In genomic region chr9:41121701-41122354, GRCm38 (mm10) we compare ENCODE assay signal across 19 mouse cellular contexts. TPM values are rescaled to one million over a fixed set of nuclear protein-coding genes. Genes with fewer than 3 reads are reported as not detected.
DNase-seq lines count a peak whose midpoint lies in the region; ATAC-seq and TF ChIP-seq lines count a peak whose summit lies in the region.
"Had no signal": no experiment of that assay in that cellular context is flagged by ENCODE, and none has a peak within 500 bp of the region (broad histone marks: within the 10 kb centered on the region; RNA-seq: fewer than 3 reads in every experiment).

No protein-coding gene starts in this region.

- peak overlapping the region; percentile 58; the same call in 1 of the 2 replicates for H3K27ac ChIP-seq in cerebellum, adult 2 months (ENCODE audit: insufficient read depth, low read length)
- H3K27ac ChIP-seq in gastrocnemius, adult 2 months: peak overlapping the region; percentile 68
- H3K27ac ChIP-seq in left cerebral cortex, adult 2 months: peak overlapping the region; percentile 37
- peak overlapping the region; percentile 12 for H3K27ac ChIP-seq in limb, embryonic 15.5 days
- H3K27ac ChIP-seq: hindbrain, embryonic 14.5 days; neural tube, embryonic 15.5 days had no signal

- no peaks in the 10 kb centered on the region for H3K36me3 ChIP-seq in limb, embryonic 15.5 days
- H3K36me3 ChIP-seq: neural tube, embryonic 15.5 days had no signal

- no peak for TF ChIP-seq CTCF in cerebellum, adult 2 months (IDR thresholded peaks at IDR 0.05; ENCODE audit: borderline replicate concordance, insufficient read depth, low read depth, low read length)
- TF ChIP-seq CTCF in gastrocnemius, adult 2 months (IDR thresholded peaks at IDR 0.05): no peak
- no peak for TF ChIP-seq CTCF in left cerebral cortex, adult 2 months (IDR thresholded peaks at IDR 0.05)

- WGBS in cerebellum, adult 2 months: 26% methylated on average over 6 of the region's 6 CpGs
- WGBS in limb, embryonic 15.5 days: 61% methylated on average over 6 of the region's 6 CpGs

- H3K9ac ChIP-seq in limb, embryonic 15.5 days: no peak overlapping the region
- H3K9ac ChIP-seq: hindbrain, embryonic 14.5 days; neural tube, embryonic 15.5 days had no signal

- H3K27me3 ChIP-seq in cerebellum, adult 2 months (ENCODE audit: control insufficient read depth, insufficient read depth, low read length): no peaks in the 10 kb centered on the region
- H3K27me3 ChIP-seq in limb, embryonic 15.5 days: no peaks in the 10 kb centered on the region
- H3K27me3 ChIP-seq: neural tube, embryonic 15.5 days; Patski had no signal

- peaks cover 49% of the 10 kb centered on the region for H3K4me1 ChIP-seq in cerebellum, adult 2 months (ENCODE audit: control insufficient read depth, insufficient read depth, low read length)
- peaks cover 24% of the 10 kb centered on the region for H3K4me1 ChIP-seq in limb, embryonic 15.5 days

- no peak for ATAC-seq in limb, embryonic 15.5 days (ENCODE audit: insufficient number of reproducible peaks, low FRiP score, low TSS enrichment, low read depth)
- ATAC-seq in erythroid progenitor cell, adult 5-6 weeks (replicated peaks; ENCODE audit: low FRiP score, poor library complexity, severe bottlenecking): no peak
- ATAC-seq: activated CD4-positive, CD25-positive, alpha-beta regulatory T cell, adult 4 months; forebrain, embryonic 16.5 days; midbrain, embryonic 16.5 days; Patski had no signal

- TF ChIP-seq POLR2A in cerebellum, adult 2 months (IDR thresholded peaks at IDR 0.05; ENCODE audit: borderline replicate concordance, insufficient read depth, low read length): no peak

- no peaks in the 10 kb centered on the region for H3K9me3 ChIP-seq in limb, embryonic 15.5 days
- H3K9me3 ChIP-seq: neural tube, embryonic 15.5 days had no signal

- H3K4me2 ChIP-seq in limb, embryonic 15.5 days: no peak overlapping the region
- H3K4me2 ChIP-seq: hindbrain, embryonic 14.5 days; liver, embryonic 11.5 days; neural tube, embryonic 15.5 days had no signal

- H3K4me3 ChIP-seq in cerebellum, adult 2 months (replicated peaks; ENCODE audit: insufficient read depth, low read depth, low read length): no peak overlapping the region
- no peak overlapping the region for H3K4me3 ChIP-seq in gastrocnemius, adult 2 months
- H3K4me3 ChIP-seq in left cerebral cortex, adult 2 months: no peak overlapping the region
- no peak overlapping the region for H3K4me3 ChIP-seq in limb, embryonic 15.5 days
- H3K4me3 ChIP-seq: neural tube, embryonic 15.5 days had no signal

- intact Hi-C loops in gastrocnemius, adult 2 months (cut with DNase I): no loop called here
- intact Hi-C loops in left cerebral cortex, adult 2 months (cut with DNase I): no loop called here

- peak in 1 of 2 experiments; percentile 61 for DNase-seq in cerebellum, adult 2 months
- no peak for DNase-seq in cerebellum, postnatal 4 days (ENCODE audit: low spot score in 2 of 2)
- DNase-seq in gastrocnemius, adult 2 months: no peak
- no peak for DNase-seq in gastrocnemius, postnatal 4 days (ENCODE audit: low spot score in 2 of 2)
- no peak for DNase-seq in left cerebral cortex, adult 2 months (ENCODE audit: extremely low spot score in 1 of 2, low spot score in 2 of 2)
- DNase-seq in left cerebral cortex, adult 8-10 months (ENCODE audit: low spot score in 2 of 2): no peak
- DNase-seq: layer of hippocampus, adult 9-11 months; lung, adult 2 months; spleen, adult 18-20 months; thymus, postnatal 36 days had no signal

RNA-seq across cellular contexts. Expression of gene Ubash3b, which starts 39.7 kb away (rescaled TPM):
- polyA plus RNA-seq in cerebellum, adult 2 months (2012; rRNA removed): 39.3 and 48.8 TPM in 2 replicates
- under 1 TPM; 0.33 to 0.45 TPM for total RNA-seq in gastrocnemius, adult 2 months (2021)
- total RNA-seq in gastrocnemius, postnatal 4 days (2021): 1 to 10 TPM; 5.3 to 5.6 TPM
- total RNA-seq in left cerebral cortex, adult 2 months (2021): 10 to 100 TPM; 23.5 to 26.7 TPM
- total RNA-seq in left cerebral cortex, adult 8-10 months (2022): 10 to 100 TPM; 19.9 to 23.9 (median 21.7) TPM
- 6.8 and 7.5 TPM in 2 replicates for polyA plus RNA-seq in limb, embryonic 15.5 days (2015; fragmentation: Nextera tagmentation; extraction: Ambion mirVana)
- 3.4 and 6.1 TPM in 2 replicates for total RNA-seq in erythroid progenitor cell, adult 5-6 weeks (2015; ENCODE audit: low replicate concordance)
- 1.8 and 11.4 TPM in 2 replicates for total RNA-seq in erythroid progenitor cell, adult 5-6 weeks (2017; ENCODE audit: low replicate concordance)

Comparison
In these comparisons a context has a peak if more than half of its experiments do, and no peak if none do; other contexts are left out.
1. H3K27ac ChIP-seq: peak in every context shown above with its lines; median percentile 68 in gastrocnemius, adult 2 months; 58 in cerebellum, adult 2 months; 37 in left cerebral cortex, adult 2 months; 12 in limb, embryonic 15.5 days.